Mouse (Mus musculus) T-helper 17 cell (primary cell): ENCODE data around the gene Rnf19b.

Experiments
- in situ Hi-C, 2 experiments: fragments of 300-600 bp; cut with MboI, MseI; formaldehyde crosslinking; loops; 1 replicate in 1 of 2; 2 replicates in 1 of 2; pipeline ENCODE4 v1.15.1; 2025; ENCODE audit warnings: high pct_unique_total_duplicates in 2 of 2

The Rnf19b gene

GRCm38 (mm10) chr4:129065688-129066236, 7.7 kb downstream of the Rnf19b start:
- in situ Hi-C loops, result no loop called here

GRCm38 (mm10) chr4:129067638-129068415, 9.8 kb downstream of the Rnf19b start:
- in situ Hi-C loops, result no loop called here

- in situ Hi-C loops, result no loop called here
Measured at GRCm38 (mm10) chr4:129068848-129069247, 10.8 kb downstream of the Rnf19b start.

GRCm38 (mm10) chr4:129079126-129079525, 21.1 kb downstream of the Rnf19b start:
- in situ Hi-C loops, result no loop called here

GRCm38 (mm10) chr4:129081041-129081440, 23.0 kb downstream of the Rnf19b start:
- in situ Hi-C loops, result no loop called here

- in situ Hi-C loops, result no loop called here
Measured at GRCm38 (mm10) chr4:129081512-129081911, 23.4 kb downstream of the Rnf19b start.

- in situ Hi-C loops, result no loop called here
Measured at GRCm38 (mm10) chr4:129081939-129082338, 23.9 kb downstream of the Rnf19b start.

GRCm38 (mm10) chr4:129082379-129083115, 24.5 kb downstream of the Rnf19b start:
- in situ Hi-C loops, result no loop called here

GRCm38 (mm10) chr4:129084896-129085295, 26.8 kb downstream of the Rnf19b start:
- in situ Hi-C loops, result loop anchor here (5.0 kb wide), 2 partner anchors 108 to 128 kb away; no protein-coding TSS in a partner anchor

- in situ Hi-C loops, result loop anchor here (5.0 kb wide), 2 partner anchors 109 to 129 kb away; no protein-coding TSS in a partner anchor
Measured at GRCm38 (mm10) chr4:129086078-129086477, 28.0 kb downstream of the Rnf19b start.

GRCm38 (mm10) chr4:129087850-129088249, 29.8 kb downstream of the Rnf19b start:
- in situ Hi-C loops, result loop anchor here (5.0 kb wide), 2 partner anchors 111 to 131 kb away; no protein-coding TSS in a partner anchor

GRCm38 (mm10) chr4:129095276-129095675, 37.2 kb downstream of the Rnf19b start:
- in situ Hi-C loops, result no loop called here

- in situ Hi-C loops, result no loop called here
Measured at GRCm38 (mm10) chr4:129097006-129097405, 38.9 kb downstream of the Rnf19b start.

GRCm38 (mm10) chr4:129102133-129102829, 44.2 kb downstream of the Rnf19b start:
- in situ Hi-C loops, result loop anchor here in 1 of 2 experiments (25.0 kb wide), 1 partner anchor 1460 kb away; the partner anchor contains the start of gene Nkain1

GRCm38 (mm10) chr4:129105356-129105755, 47.3 kb downstream of the Rnf19b start, which contains the start of gene Tmem54:
Gene Tmem54, plus strand, starts transcription at chr4:129105548.
- in situ Hi-C loops, result loop anchor here in 1 of 2 experiments (25.0 kb wide), 1 partner anchor 1457 kb away; the partner anchor contains the start of gene Nkain1

- in situ Hi-C loops, result loop anchor here in 1 of 2 experiments (25.0 kb wide), 1 partner anchor 1456 kb away; the partner anchor contains the start of gene Nkain1
Measured at GRCm38 (mm10) chr4:129106073-129106472, 48.0 kb downstream of the Rnf19b start.

GRCm38 (mm10) chr4:129107348-129107899, 49.4 kb downstream of the Rnf19b start:
- in situ Hi-C loops, result loop anchor here in 1 of 2 experiments (25.0 kb wide), 1 partner anchor 1455 kb away; the partner anchor contains the start of gene Nkain1

- in situ Hi-C loops, result loop anchor here in 1 of 2 experiments (25.0 kb wide), 1 partner anchor 1454 kb away; the partner anchor contains the start of gene Nkain1
Measured at GRCm38 (mm10) chr4:129108624-129109023, 50.6 kb downstream of the Rnf19b start.

- in situ Hi-C loops, result loop anchor here (10.0 to 25.0 kb wide), 2 partner anchors 396 to 1451 kb away; partner anchors contain the start of gene Nkain1 (in 1 of the 2)
Measured at GRCm38 (mm10) chr4:129110804-129111203, 52.7 kb downstream of the Rnf19b start.

GRCm38 (mm10) chr4:129111350-129111749, 53.3 kb downstream of the Rnf19b start:
- in situ Hi-C loops, result loop anchor here (10.0 to 25.0 kb wide), 2 partner anchors 397 to 1451 kb away; partner anchors contain the start of gene Nkain1 (in 1 of the 2)
